Mouse (Mus musculus): ENCODE results near the gene Rem1.

DNA sequence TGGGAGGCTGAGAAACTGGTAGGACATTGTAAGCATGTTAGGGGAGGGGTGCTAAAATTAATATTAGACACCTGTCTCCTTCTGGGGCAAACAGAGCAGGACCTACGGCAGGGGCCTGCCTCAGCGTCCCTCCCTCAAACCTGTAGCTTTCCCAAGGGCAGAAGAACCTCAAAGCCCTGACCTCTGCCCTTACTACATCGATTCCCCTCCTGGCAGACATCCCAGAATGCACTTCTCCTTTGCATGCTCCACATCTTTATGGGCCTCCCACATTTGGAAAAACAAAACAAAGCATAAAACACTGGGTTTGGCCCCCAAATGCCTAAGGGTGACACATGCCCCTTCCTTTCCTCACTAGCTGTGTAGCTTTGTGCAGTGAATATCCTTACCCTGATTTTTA lies 2.5 kb downstream of the Rem1 start:
- TF ChIP-seq CTCF (IDR thresholded peaks at IDR 0.05; ENCODE audit: extremely low read depth, insufficient read depth, low read length) (no peak), POLR2A (IDR thresholded peaks at IDR 0.05; ENCODE audit: extremely low read depth, insufficient read depth, low read length) (no peak)
